Mouse (Mus musculus): ENCODE data around the gene Atp6v1c2. TPM values are rescaled to one million over a fixed set of nuclear protein-coding genes. Genes with fewer than 3 reads are reported as not detected.

The Atp6v1c2 gene
- polyA plus RNA-seq, 1 experiment from 2014 or later = 0.41 TPM

- no peak for ATAC-seq (ENCODE audit: low FRiP score)
- H3K4me2 ChIP-seq = no peak overlapping the region
- H3K4me1 ChIP-seq = no peaks in the 10 kb centered on the region
- 90% methylated on average over 3 of the region's 3 CpGs for WGBS
- H3K9ac ChIP-seq (replicated peaks) = no peak overlapping the region
- peaks cover 7% of the 10 kb centered on the region for H3K27me3 ChIP-seq (replicated peaks)
- no peaks in the 10 kb centered on the region for H3K9me3 ChIP-seq (replicated peaks)
- H3K36me3 ChIP-seq = no peaks in the 10 kb centered on the region
- no peak overlapping the region for H3K27ac ChIP-seq (replicated peaks)
- no peak overlapping the region for H3K4me3 ChIP-seq (replicated peaks)
Observed at GRCm38 (mm10) chr12:17318453-17318852, 10.7 kb downstream of the Atp6v1c2 start.

DNA sequence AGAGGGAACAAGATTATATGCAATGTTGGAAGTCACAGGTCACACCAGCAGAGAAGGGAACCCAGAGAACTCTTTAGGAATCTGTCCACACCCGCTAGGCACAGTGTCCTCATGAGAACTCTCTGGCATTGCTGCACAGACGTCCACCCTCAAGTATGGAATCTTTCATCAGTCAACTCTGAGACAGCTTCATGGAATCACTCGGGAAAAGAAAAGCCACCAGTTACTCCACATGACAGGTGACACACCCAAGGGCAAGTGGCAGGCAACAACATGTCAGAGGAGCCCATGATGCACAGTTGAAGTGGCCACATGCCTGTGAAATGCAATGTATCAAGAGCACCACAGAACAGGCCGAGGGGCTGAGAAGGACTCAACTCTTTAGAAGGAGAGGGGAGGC, 11.2 kb downstream of the Atp6v1c2 start:
- Histone ChIP-seq H3K9ac (replicated peaks) (no peak overlapping the region), H3K4me3 (replicated peaks) (no peak overlapping the region), H3K4me2 (no peak overlapping the region), H3K9me3 (replicated peaks) (no peaks in the 10 kb centered on the region), H3K27me3 (replicated peaks) (peaks cover 3% of the 10 kb centered on the region), H3K4me1 (no peaks in the 10 kb centered on the region), H3K36me3 (no peaks in the 10 kb centered on the region), H3K27ac (replicated peaks) (no peak overlapping the region)
- WGBS = 72% methylated on average over 4 of the region's 4 CpGs
- ATAC-seq (ENCODE audit: low FRiP score) = no peak

DNA sequence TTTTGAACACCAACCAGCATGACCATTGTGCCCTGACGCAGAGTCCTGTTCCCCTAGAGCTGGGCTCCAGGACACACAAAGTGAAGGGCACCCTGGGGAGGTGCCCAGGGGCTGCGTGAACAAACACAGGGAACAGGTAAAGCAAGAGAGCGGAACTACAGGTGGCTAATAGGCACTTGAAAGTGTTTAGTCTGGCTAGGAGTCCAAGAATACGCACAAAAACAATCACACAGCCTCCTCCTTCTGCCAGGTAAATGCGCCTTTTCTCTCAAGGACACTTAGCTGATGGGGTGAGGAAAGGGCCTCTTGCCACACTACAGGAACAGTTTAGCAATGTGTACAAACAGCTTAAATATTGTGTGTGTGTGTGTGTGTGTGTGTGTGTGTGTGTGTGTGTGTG, 13.1 kb downstream of the Atp6v1c2 start:
- no peak overlapping the region for H3K4me3 ChIP-seq (replicated peaks)

GRCm38 (mm10) chr12:17310852-17311839, 18.0 kb downstream of the Atp6v1c2 start:
- no peak overlapping the region for H3K27ac ChIP-seq (replicated peaks)
- H3K9ac ChIP-seq (replicated peaks) = no peak overlapping the region
- no peak for ATAC-seq (ENCODE audit: low FRiP score)
- no peak overlapping the region for H3K4me3 ChIP-seq (replicated peaks)
- no peak overlapping the region for H3K4me2 ChIP-seq
- H3K27me3 ChIP-seq (replicated peaks) = no peaks in the 10 kb centered on the region
- H3K4me1 ChIP-seq = no peaks in the 10 kb centered on the region
- H3K36me3 ChIP-seq = no peaks in the 10 kb centered on the region
- 61% methylated on average over 16 of the region's 16 CpGs for WGBS
- no peaks in the 10 kb centered on the region for H3K9me3 ChIP-seq (replicated peaks)

More for the DNA sequence above, 13.1 kb downstream of the Atp6v1c2 start:
- no peak overlapping the region for H3K9ac ChIP-seq (replicated peaks)
- H3K36me3 ChIP-seq = no peaks in the 10 kb centered on the region
- H3K4me1 ChIP-seq = no peaks in the 10 kb centered on the region
- no peaks in the 10 kb centered on the region for H3K9me3 ChIP-seq (replicated peaks)
- 93% methylated on average over 5 of the region's 5 CpGs for WGBS
- H3K27ac ChIP-seq (replicated peaks) = no peak overlapping the region
- ATAC-seq (ENCODE audit: low FRiP score) = no peak
- no peak overlapping the region for H3K4me2 ChIP-seq
- no peaks in the 10 kb centered on the region for H3K27me3 ChIP-seq (replicated peaks)

GRCm38 (mm10) chr12:17308246-17308645, 20.9 kb downstream of the Atp6v1c2 start:
- Histone ChIP-seq H3K27me3 (replicated peaks) (no peaks in the 10 kb centered on the region), H3K4me2 (no peak overlapping the region), H3K4me3 (replicated peaks) (no peak overlapping the region), H3K9ac (replicated peaks) (no peak overlapping the region), H3K36me3 (no peaks in the 10 kb centered on the region), H3K4me1 (no peaks in the 10 kb centered on the region), H3K27ac (replicated peaks) (no peak overlapping the region), H3K9me3 (replicated peaks) (no peaks in the 10 kb centered on the region)
- ATAC-seq (ENCODE audit: low FRiP score) = no peak
- 37% methylated on average over 4 of the region's 4 CpGs for whole genome bisulfite sequencing

DNA sequence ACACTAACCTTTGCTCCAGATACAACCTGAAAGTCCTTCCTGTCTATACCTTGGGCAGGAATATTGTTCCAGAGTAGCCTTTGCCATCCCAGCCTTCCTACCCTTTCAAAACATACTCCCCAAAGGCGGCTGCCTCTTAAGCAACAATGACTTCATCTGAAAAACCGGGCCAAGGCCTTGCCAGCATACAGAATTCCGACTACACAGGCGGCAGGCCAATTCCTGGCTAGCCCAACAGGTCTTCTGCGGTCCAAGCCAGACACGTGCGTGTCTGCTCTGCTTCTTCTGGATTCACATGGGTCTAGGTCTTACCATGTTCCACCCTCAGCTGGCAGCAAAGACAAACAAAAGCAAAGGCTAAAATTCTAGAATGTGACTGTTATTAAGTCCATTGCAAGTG, 23.7 kb downstream of the Atp6v1c2 start:
- no peak for ATAC-seq (ENCODE audit: low FRiP score)
- H3K4me1 ChIP-seq = no peaks in the 10 kb centered on the region
- no peaks in the 10 kb centered on the region for H3K36me3 ChIP-seq
- H3K9me3 ChIP-seq (replicated peaks) = no peaks in the 10 kb centered on the region
- H3K4me3 ChIP-seq (replicated peaks) = no peak overlapping the region
- H3K27ac ChIP-seq (replicated peaks) = no peak overlapping the region
- H3K9ac ChIP-seq (replicated peaks) = no peak overlapping the region
- H3K4me2 ChIP-seq = no peak overlapping the region
- H3K27me3 ChIP-seq (replicated peaks) = no peaks in the 10 kb centered on the region
- WGBS = 89% methylated on average over 7 of the region's 7 CpGs

DNA sequence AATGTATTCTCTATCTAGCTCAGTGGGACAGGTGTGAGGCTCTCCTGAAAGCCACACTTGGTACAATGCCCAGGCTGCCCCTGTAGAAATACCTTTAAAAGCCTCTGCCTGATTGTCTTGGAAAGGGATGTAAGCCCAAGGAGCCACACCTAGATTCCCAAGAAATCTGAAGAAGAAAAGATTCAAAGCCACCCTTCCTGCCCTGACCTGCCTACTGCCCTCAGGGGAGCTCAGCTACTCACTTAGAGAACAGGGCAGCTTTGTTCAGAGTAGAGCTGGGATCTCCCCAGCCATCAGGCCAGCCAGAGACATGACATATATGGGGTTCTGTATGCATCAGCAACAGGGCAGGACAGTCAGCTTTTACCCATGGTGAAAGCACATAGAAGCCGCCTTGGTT, 29.3 kb downstream of the Atp6v1c2 start:
- Histone ChIP-seq H3K4me3 (replicated peaks) (no peak overlapping the region), H3K36me3 (no peaks in the 10 kb centered on the region), H3K4me2 (no peak overlapping the region), H3K27ac (replicated peaks) (no peak overlapping the region), H3K9ac (replicated peaks) (no peak overlapping the region), H3K9me3 (replicated peaks) (no peaks in the 10 kb centered on the region), H3K27me3 (replicated peaks) (no peaks in the 10 kb centered on the region), H3K4me1 (no peaks in the 10 kb centered on the region)
- ATAC-seq (ENCODE audit: low FRiP score) = no peak
- WGBS = 97% methylated on average over 1 of the region's 1 CpGs

DNA sequence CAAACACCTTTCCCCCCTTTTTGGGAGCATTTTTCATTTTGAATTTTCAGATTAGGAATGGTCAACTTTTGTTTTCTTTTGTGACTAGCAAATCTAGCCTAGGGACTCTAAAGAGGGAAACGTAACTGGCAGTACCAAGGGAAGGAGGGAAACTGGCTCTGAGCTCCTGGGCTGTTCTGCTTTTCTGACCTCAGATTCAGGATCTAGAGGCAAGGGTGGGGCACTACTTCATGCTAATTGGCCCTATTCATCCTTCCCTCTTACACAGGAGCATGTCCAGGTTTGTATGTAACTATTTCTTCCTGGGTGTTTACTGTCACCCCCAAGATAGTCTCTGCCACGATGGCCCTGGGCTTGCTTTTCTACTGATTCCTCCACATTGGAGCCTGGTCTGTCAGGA, 32.3 kb downstream of the Atp6v1c2 start:
- H3K9me3 ChIP-seq (replicated peaks) = no peaks in the 10 kb centered on the region
- no peaks in the 10 kb centered on the region for H3K36me3 ChIP-seq
- no peak overlapping the region for H3K4me2 ChIP-seq
- no peaks in the 10 kb centered on the region for H3K27me3 ChIP-seq (replicated peaks)
- no peak overlapping the region for H3K9ac ChIP-seq (replicated peaks)
- no peak for ATAC-seq (ENCODE audit: low FRiP score)
- 63% methylated on average over 2 of the region's 2 CpGs for WGBS
- H3K4me3 ChIP-seq (replicated peaks) = no peak overlapping the region
- H3K27ac ChIP-seq (replicated peaks) = no peak overlapping the region
- H3K4me1 ChIP-seq = no peaks in the 10 kb centered on the region

GRCm38 (mm10) chr12:17290569-17290968, 38.6 kb downstream of the Atp6v1c2 start:
- no peak for ATAC-seq (ENCODE audit: low FRiP score)
- Histone ChIP-seq H3K9me3 (replicated peaks) (no peaks in the 10 kb centered on the region), H3K4me1 (no peaks in the 10 kb centered on the region), H3K4me3 (replicated peaks) (no peak overlapping the region), H3K36me3 (peaks cover 6% of the 10 kb centered on the region; the same call in 1 of the 2 replicates), H3K27me3 (replicated peaks) (no peaks in the 10 kb centered on the region), H3K27ac (replicated peaks) (no peak overlapping the region), H3K9ac (replicated peaks) (no peak overlapping the region), H3K4me2 (no peak overlapping the region)
- WGBS = 76% methylated on average over 4 of the region's 4 CpGs

DNA sequence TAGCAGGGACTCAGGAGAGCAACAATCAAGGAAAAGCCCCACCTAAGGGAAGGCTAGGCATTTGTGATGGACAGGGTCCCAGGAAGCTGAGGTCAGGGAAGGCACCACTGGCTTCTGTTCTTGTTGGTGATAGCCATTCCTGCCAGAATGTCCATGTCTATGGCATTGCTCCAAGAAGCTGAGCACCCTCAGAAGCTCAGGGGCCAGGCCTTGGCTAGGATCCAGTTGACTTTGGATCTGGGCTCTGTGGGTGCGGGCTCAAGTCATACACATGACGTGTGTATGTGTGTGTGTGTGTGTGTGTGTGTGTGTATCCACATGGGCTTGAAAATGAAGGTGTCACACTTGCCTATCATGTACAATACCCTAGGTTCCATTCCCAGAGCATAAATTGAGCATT, 39.2 kb downstream of the Atp6v1c2 start:
- Histone ChIP-seq H3K4me1 (no peaks in the 10 kb centered on the region), H3K27ac (replicated peaks) (no peak overlapping the region), H3K4me2 (no peak overlapping the region), H3K4me3 (replicated peaks) (no peak overlapping the region), H3K27me3 (replicated peaks) (no peaks in the 10 kb centered on the region), H3K9ac (replicated peaks) (no peak overlapping the region), H3K36me3 (peaks cover 11% of the 10 kb centered on the region), H3K9me3 (replicated peaks) (no peaks in the 10 kb centered on the region)
- 79% methylated on average over 2 of the region's 2 CpGs for WGBS
- no peak for ATAC-seq (ENCODE audit: low FRiP score)

GRCm38 (mm10) chr12:17289060-17289459, 40.1 kb downstream of the Atp6v1c2 start:
- H3K4me2 ChIP-seq = no peak overlapping the region
- no peak overlapping the region for H3K9ac ChIP-seq (replicated peaks)
- no peak for ATAC-seq (ENCODE audit: low FRiP score)
- peaks cover 20% of the 10 kb centered on the region for H3K36me3 ChIP-seq
- H3K27me3 ChIP-seq (replicated peaks) = no peaks in the 10 kb centered on the region
- H3K27ac ChIP-seq (replicated peaks) = no peak overlapping the region
- no peaks in the 10 kb centered on the region for H3K9me3 ChIP-seq (replicated peaks)
- no peak overlapping the region for H3K4me3 ChIP-seq (replicated peaks)
- 88% methylated on average over 2 of the region's 2 CpGs for WGBS
- H3K4me1 ChIP-seq = no peaks in the 10 kb centered on the region

- no peak overlapping the region for H3K27ac ChIP-seq (replicated peaks)
- no peak overlapping the region for H3K4me2 ChIP-seq
- no peaks in the 10 kb centered on the region for H3K9me3 ChIP-seq (replicated peaks)
- no peaks in the 10 kb centered on the region for H3K27me3 ChIP-seq (replicated peaks)
- no peak overlapping the region for H3K4me3 ChIP-seq (replicated peaks)
- 85% methylated on average over 4 of the region's 4 CpGs for WGBS
- no peak for ATAC-seq (ENCODE audit: low FRiP score)
- no peaks in the 10 kb centered on the region for H3K4me1 ChIP-seq
- no peak overlapping the region; the same call in 1 of the 2 replicates for H3K9ac ChIP-seq (replicated peaks)
- H3K36me3 ChIP-seq = peaks cover 25% of the 10 kb centered on the region
Observed at GRCm38 (mm10) chr12:17288496-17288895, 40.7 kb downstream of the Atp6v1c2 start.

All from neural tube, embryonic 15.5 days (tissue).